Mouse (Mus musculus): ENCODE measurements at regions not wholly inside any gene's neighbourhood (a gene's known extent, or its start where the extent isn't known, plus 50 kb on each side); places are given as distances from the start of the nearest gene placed in this dataset.

- DNase-seq (ENCODE audit: low spot score in 2 of 2) = no peak
Measured at GRCm38 (mm10) chr1:144318289-144318688, 69.2 kb upstream of the Rgs1 start.

- DNase-seq (ENCODE audit: low spot score in 2 of 2) = no peak
Measured at GRCm38 (mm10) chr1:144317560-144317959, 68.5 kb upstream of the Rgs1 start.

- DNase-seq (ENCODE audit: low spot score in 2 of 2) = no peak
Measured at GRCm38 (mm10) chr1:144316251-144316650, 67.2 kb upstream of the Rgs1 start.

GRCm38 (mm10) chr1:144314382-144314781 lies 65.3 kb upstream of the Rgs1 start:
- no peak for DNase-seq (ENCODE audit: low spot score in 2 of 2)

GRCm38 (mm10) chr1:144313318-144313717 lies 64.3 kb upstream of the Rgs1 start:
- no peak for DNase-seq (ENCODE audit: low spot score in 2 of 2)

- DNase-seq (ENCODE audit: low spot score in 2 of 2) = no peak
Measured at GRCm38 (mm10) chr1:144309901-144310300, 60.9 kb upstream of the Rgs1 start.

GRCm38 (mm10) chr1:144308313-144308712 lies 59.3 kb upstream of the Rgs1 start:
- no peak for DNase-seq (ENCODE audit: low spot score in 2 of 2)

- DNase-seq (ENCODE audit: low spot score in 2 of 2) = no peak
Measured at GRCm38 (mm10) chr1:144307854-144308285, 58.8 kb upstream of the Rgs1 start.

- DNase-seq (ENCODE audit: low spot score in 2 of 2) = no peak
Measured at GRCm38 (mm10) chr1:144307017-144307853, 58.2 kb upstream of the Rgs1 start.

- no peak for DNase-seq (ENCODE audit: low spot score in 2 of 2)
Measured at GRCm38 (mm10) chr1:144306284-144306683, 57.2 kb upstream of the Rgs1 start.

GRCm38 (mm10) chr1:144300670-144301069 lies 51.6 kb upstream of the Rgs1 start:
- DNase-seq (ENCODE audit: low spot score in 2 of 2) = no peak

All from layer of hippocampus, postnatal 14 days (tissue).